Mouse (Mus musculus) embryonic stem cell, embryonic (primary cell): ENCODE results near the gene Sh2d2a.
"Not testable (repeated sequence)": the region's sequence is repeated elsewhere in the genome, so short reads cannot be mapped to it uniquely, and the experiment has no call there.

Experiments used
- CTCF ChIA-PET, 4 experiments: fragments of 300-600 bp in 2 of 4; fragments of 350-600 bp in 2 of 4; sonication (Branson Sonifier 250); formaldehyde crosslinking; loops; one replicate each; lab custom pipeline; 2022; ENCODE audit warnings: inconsistent platforms in 2 of 4; lab: Charles Lee
- POLR2A ChIA-PET, 4 experiments: fragments of 300-600 bp in 2 of 4; fragments of 350-600 bp in 2 of 4; sonication (Branson Sonifier 250); formaldehyde crosslinking; loops; one replicate each; lab custom pipeline; 2022; ENCODE audit warnings: antibody characterized with exemption in 4 of 4, inconsistent platforms in 1 of 4; lab: Charles Lee

Sh2d2a gene

DNA sequence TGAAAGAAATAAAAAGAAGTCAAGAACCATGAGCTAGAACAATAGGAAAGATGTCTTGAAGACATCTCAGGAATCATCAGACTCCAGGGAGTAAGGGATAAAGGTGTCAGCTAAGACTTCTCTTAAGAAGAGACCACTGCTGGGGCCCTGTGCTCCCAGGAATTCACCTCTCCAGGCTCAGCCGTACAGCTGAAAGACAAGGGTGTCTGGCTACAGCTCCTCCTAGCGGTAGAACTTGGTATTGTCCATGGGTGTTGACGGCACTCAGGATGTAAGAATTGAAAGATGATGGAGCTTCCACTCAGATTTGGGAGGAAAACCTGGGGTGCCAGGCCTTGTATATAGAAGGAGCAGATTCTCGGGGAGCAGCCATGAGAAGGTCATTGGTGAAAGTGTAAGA lies 7.9 kb upstream of the Sh2d2a start:
- ChIA-PET POLR2A (interaction anchor here (0.6 to 3.6 kb wide), 18 partner anchors 9 to 299 kb away, joined by 3 to 12 read pairs (median 4); partner anchors contain the start of gene Hdgf (in 1 of the 4)), CTCF (interaction anchor here (0.5 to 4.3 kb wide), 117 partner anchors 8 to 1136 kb away, joined by 3 to 38 read pairs (median 4); partner anchors contain the start of genes Insrr (in 3 of the 4), Lrrc71 (in 3 of the 4), Ntrk1 (in 3 of the 4) and Prcc (in 2 of the 4))

- CTCF ChIA-PET = interaction anchor here in 2 of 4 experiments (2.9 to 4.3 kb wide), 3 partner anchors 13 to 71 kb away, joined by 24 to 38 read pairs (median 29); partner anchors contain the start of gene Ntrk1 (in 1 of the 2)
- POLR2A ChIA-PET = interaction anchor here in 2 of 4 experiments (0.6 to 3.6 kb wide), 4 partner anchors 10 to 309 kb away, joined by 4 to 12 read pairs (median 6); no protein-coding TSS in a partner anchor
Measured at GRCm38 (mm10) chr3:87840858-87841257, 5.7 kb upstream of the Sh2d2a start.

DNA sequence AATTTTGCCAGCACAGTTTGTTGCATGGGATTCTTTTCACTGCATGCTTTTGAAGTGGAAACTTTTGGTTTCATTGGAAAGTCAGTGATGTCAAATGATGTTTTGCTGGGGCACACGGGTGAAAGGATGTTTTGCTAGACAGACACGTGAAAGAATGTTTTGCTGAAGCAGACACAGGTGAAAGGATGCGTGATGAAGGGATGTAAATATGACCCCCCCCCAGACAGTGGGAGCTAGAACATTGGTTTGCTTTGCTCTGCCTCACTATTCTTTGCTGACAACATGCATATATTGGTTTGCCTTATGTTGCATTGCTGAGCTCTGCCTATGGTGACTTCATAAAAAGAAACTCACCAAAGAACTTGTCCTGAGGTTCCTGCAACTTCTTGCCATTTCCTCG lies 1.6 kb upstream of the Sh2d2a start:
- ChIA-PET CTCF (interaction anchor here in 2 of 4 experiments (0.9 to 1.2 kb wide), 3 partner anchors 11 to 16 kb away, joined by 3 read pairs; no protein-coding TSS in a partner anchor), POLR2A (interaction anchor here in 1 of 4 experiments (0.8 kb wide), 1 partner anchor 130 kb away, joined by 3 read pairs; no protein-coding TSS in a partner anchor)

DNA sequence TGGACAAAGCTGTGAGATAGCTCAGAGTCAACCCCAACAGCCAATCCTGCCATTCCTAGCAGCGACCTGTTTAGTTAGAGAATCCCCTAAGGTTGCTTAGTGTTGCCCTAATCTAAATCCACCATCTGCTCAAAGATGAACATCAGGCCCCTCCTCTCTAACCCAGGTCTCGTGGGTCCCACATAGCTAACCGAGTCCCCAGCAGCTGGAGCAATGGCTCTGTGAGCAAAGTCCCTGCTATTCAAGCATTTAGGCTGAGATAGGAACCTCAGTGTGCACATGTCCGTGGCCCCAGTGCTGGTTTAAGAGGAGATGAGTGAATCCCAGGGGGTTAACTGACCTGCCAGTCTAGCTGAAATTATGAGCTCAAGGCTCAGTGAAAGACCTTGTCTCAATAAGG lies 369 bp upstream of the Sh2d2a start:
- ChIA-PET CTCF (interaction anchor here in 3 of 4 experiments (0.5 to 3.4 kb wide), 7 partner anchors 8 to 172 kb away, joined by 3 to 19 read pairs (median 4); no protein-coding TSS in a partner anchor), POLR2A (interaction anchor here in 3 of 4 experiments (0.5 to 1.5 kb wide), 3 partner anchors 9 to 81 kb away, joined by 3 read pairs; no protein-coding TSS in a partner anchor)

- ChIA-PET CTCF (interaction anchor here (0.9 to 3.4 kb wide), 3 partner anchors 9 kb away, joined by 3 to 19 read pairs (median 8); no protein-coding TSS in a partner anchor), POLR2A (interaction anchor here in 3 of 4 experiments (0.6 to 1.7 kb wide), 12 partner anchors 9 to 358 kb away, joined by 3 to 4 read pairs (median 3); partner anchors contain the start of gene Prcc (in 1 of the 3))
Measured at GRCm38 (mm10) chr3:87847680-87848079, 1.1 kb downstream of the Sh2d2a start.

DNA sequence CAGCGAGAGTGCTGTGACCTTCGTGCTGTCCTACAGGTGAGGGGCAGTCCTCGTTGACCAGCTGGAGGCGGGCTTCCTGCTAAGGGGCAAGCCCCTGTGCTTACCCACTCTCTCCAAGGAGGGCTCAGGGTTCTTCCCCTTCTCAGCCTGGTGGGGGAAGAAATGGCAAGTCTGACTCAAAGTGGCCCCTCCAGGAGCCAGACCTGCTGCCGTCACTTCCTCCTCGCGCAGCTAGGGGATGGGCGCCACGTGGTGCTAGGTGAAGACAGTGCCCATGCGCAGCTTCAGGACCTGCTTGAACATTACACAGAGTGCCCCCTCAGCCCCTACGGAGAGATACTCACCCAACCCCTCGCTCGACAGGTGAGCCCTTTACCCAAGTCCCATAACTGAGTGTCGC lies 2.6 kb downstream of the Sh2d2a start:
- CTCF ChIA-PET = interaction anchor here (0.6 to 3.4 kb wide), 4 partner anchors 9 to 119 kb away, joined by 3 to 19 read pairs (median 5); no protein-coding TSS in a partner anchor
- POLR2A ChIA-PET = interaction anchor here in 1 of 4 experiments (1.4 to 1.7 kb wide), 2 partner anchors 11 to 17 kb away, joined by 4 read pairs; no protein-coding TSS in a partner anchor

DNA sequence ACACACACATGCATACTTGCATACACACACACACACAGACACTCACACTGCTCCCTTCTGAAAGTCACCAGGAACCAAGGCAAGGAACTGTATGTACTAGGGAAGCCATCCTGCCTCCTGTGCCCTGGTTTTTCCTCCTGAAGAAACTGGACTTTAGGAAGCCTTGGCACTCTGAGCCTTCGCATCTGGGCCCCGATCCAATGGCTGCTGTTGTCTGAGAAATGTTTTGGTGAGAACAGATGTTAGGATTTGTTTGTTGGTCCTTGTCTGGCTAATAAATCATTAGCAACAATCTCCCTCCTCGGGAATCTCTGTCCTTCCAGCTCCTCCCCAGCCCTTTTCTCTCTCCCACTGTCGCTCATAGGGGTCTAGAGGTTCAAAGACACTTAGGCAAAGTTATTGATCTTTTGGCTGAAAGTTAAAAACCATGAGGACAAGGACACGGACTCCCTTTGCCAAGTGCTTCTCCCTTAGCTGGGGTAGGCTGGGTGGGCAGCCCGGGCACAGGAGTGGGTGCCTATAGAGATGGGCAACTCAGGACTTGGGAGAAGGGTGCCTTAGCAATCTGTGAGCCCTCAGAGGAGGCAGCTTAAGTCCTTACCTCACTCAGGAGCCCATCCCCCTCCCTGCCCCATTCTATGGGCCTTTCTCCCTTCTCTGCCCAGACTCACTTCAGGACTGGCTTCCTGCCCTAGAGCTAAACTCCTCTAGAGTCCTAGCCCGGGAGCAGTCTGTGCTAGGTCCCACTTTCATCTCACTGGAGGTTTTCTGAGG lies 8.4 kb downstream of the Sh2d2a start:
- CTCF ChIA-PET = interaction anchor here in 3 of 4 experiments (0.8 to 6.4 kb wide), 7 partner anchors 15 to 115 kb away, joined by 3 to 29 read pairs (median 4); no protein-coding TSS in a partner anchor
- POLR2A ChIA-PET = interaction anchor here in 2 of 4 experiments (0.6 to 2.7 kb wide), 12 partner anchors 8 to 166 kb away, joined by 3 to 9 read pairs (median 3); partner anchors contain the start of genes Hdgf (in 1 of the 2), Mrpl24 (in 1 of the 2), Prcc (in 1 of the 2) and Sh2d2a (in 1 of the 2)

- CTCF ChIA-PET = interaction anchor here in 3 of 4 experiments (0.8 to 6.4 kb wide), 6 partner anchors 16 to 114 kb away, joined by 3 to 29 read pairs (median 4); no protein-coding TSS in a partner anchor
Measured at GRCm38 (mm10) chr3:87855936-87856335, 9.4 kb downstream of the Sh2d2a start.

DNA sequence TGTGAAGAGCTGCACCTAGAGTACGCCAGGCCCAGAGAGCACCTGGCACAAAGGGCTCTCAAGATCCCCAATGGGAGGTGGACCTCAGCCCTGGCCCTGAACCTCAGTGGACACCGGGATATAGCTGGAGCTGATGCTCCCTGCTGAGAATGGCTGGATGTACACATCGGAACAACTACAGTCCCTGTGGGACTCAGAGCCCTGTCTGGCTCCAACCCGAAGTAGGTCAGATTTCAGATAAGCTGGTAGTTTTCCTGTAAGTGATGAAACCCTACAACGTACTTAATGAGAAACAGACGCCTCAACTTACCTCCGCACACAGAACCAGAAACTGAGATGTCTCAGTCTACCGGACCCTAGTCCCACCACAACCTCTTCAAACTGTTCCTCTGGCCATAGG lies 11.1 kb downstream of the Sh2d2a start:
- ChIA-PET POLR2A (interaction anchor here in 2 of 4 experiments (0.7 to 5.1 kb wide), 5 partner anchors 10 to 28 kb away, joined by 3 to 33 read pairs (median 5); partner anchors contain the start of gene Prcc (in 2 of the 2)), CTCF (interaction anchor here in 2 of 4 experiments (0.6 to 2.6 kb wide), 6 partner anchors 19 to 109 kb away, joined by 3 to 14 read pairs (median 4); partner anchors contain the start of gene Lrrc71 (in 1 of the 2))

More at GRCm38 (mm10) chr3:87855936-87856335, 9.4 kb downstream of the Sh2d2a start:
- POLR2A ChIA-PET = interaction anchor here in 2 of 4 experiments (0.8 to 2.7 kb wide), 9 partner anchors 9 to 96 kb away, joined by 3 to 9 read pairs (median 3); partner anchors contain the start of genes Mrpl24 (in 1 of the 2), Prcc (in 1 of the 2) and Sh2d2a (in 1 of the 2)

DNA sequence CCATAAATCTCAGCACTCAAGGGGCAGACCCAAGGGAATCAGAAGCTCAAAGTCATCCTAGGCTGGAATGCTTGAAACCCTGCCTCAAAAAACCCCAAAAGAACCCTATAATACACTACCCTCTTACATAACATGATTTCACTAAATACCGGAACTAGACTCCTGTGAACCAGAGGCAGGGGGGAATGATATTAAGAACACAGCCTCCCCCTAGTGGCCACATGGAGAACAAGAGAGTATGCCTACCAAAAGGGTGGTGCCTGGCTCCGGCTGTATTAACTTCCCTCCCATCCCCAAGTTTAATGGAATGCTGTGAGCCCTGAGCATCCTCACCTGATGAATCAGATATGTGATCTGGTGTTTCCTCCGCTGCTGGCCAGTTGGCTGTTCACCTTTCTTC lies 13.3 kb downstream of the Sh2d2a start:
- ChIA-PET CTCF (interaction anchor here in 2 of 4 experiments (1.0 to 1.7 kb wide), 6 partner anchors 21 to 127 kb away, joined by 3 to 7 read pairs (median 4); partner anchors contain the start of gene Nes (in 1 of the 2)), POLR2A (interaction anchor here in 3 of 4 experiments (0.6 to 5.1 kb wide), 4 partner anchors 21 to 111 kb away, joined by 4 to 33 read pairs (median 6); partner anchors contain the start of genes Nes (in 1 of the 3) and Prcc (in 1 of the 3))

- POLR2A ChIA-PET = interaction anchor here in 2 of 4 experiments (0.6 to 2.0 kb wide), 7 partner anchors 12 to 453 kb away, joined by 3 to 12 read pairs (median 4); partner anchors contain the start of gene Prcc (in 2 of the 2)
- CTCF ChIA-PET = not testable (repeated sequence)
Measured at GRCm38 (mm10) chr3:87864111-87864510, 17.6 kb downstream of the Sh2d2a start.

DNA sequence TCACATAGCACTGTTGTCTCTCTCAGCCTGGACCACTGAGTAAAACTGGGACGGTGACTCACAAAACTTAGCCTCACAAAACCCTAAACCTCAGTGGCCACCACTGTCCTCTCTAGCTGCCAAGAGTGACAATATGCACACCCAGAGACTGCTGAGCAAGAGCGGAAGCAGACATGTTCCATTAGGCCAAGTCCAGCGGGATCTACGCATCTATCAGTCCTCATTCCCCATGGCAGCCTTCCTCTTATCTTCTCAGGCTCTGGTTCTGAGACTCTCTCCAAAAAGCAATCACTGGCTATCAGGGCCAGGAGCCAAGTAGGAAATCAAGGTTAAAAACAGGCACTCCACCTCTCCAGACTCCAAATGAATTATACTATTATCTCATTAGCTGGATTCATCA lies 31.2 kb downstream of the Sh2d2a start:
- ChIA-PET POLR2A (interaction anchor here in 3 of 4 experiments (0.6 to 1.5 kb wide), 7 partner anchors 8 to 109 kb away, joined by 3 to 6 read pairs (median 3); partner anchors contain the start of genes Prcc (in 2 of the 3) and Hdgf (in 1 of the 3)), CTCF (interaction anchor here in 1 of 4 experiments (1.9 kb wide), 1 partner anchor 8 kb away, joined by 5 read pairs; the partner anchor contains the start of gene Prcc)

- CTCF ChIA-PET = interaction anchor here in 3 of 4 experiments (0.6 to 2.3 kb wide), 6 partner anchors 15 to 114 kb away, joined by 3 to 10 read pairs (median 4); no protein-coding TSS in a partner anchor
- POLR2A ChIA-PET = interaction anchor here (0.8 to 14.6 kb wide), 33 partner anchors 8 to 526 kb away, joined by 3 to 231 read pairs (median 10); partner anchors contain the start of genes Mrpl24 (in 3 of the 4), Crabp2 (in 2 of the 4), Hdgf (in 2 of the 4) and Cct3 (in 1 of the 4)
Measured at GRCm38 (mm10) chr3:87884291-87884690, 37.7 kb downstream of the Sh2d2a start.

DNA sequence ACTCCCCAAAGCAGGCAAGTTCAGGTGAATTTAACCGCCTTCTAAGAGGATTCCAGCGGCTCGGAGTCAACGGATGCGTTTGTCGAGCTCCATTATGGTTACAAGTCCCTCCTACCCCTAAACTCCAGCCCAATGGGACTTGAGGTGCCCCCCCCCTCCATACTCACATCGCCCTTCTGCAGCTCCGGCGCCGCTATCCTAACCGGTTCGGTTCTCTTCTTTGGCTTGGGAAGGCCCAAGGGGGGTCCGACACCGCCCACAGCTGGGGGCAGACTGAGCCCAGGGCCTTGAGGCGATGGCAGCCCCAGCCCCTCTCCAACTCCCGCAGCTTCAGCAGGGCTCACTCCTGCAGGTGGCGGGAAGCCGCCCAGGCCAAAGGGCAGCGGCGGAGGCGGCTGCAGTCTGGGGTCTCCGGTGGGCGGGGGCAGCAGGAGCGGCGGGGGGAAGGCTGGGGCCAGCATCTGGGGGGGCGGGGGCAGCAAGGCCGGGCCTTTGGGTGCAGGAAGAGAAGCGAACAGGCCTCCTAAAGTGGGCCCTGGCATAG lies 38.2 kb downstream of the Sh2d2a start:
- ChIA-PET POLR2A (interaction anchor here (0.7 to 14.6 kb wide), 81 partner anchors 8 to 965 kb away, joined by 3 to 231 read pairs (median 6); partner anchors contain the start of genes Hdgf (in 3 of the 4), Mrpl24 (in 3 of the 4), Nes (in 3 of the 4) and Crabp2 (in 2 of the 4)), CTCF (interaction anchor here (0.6 to 2.3 kb wide), 25 partner anchors 8 to 1180 kb away, joined by 3 to 25 read pairs (median 5); partner anchors contain the start of genes Hdgf (in 1 of the 4), Isg20l2 (in 1 of the 4), Lrrc71 (in 1 of the 4) and Nes (in 1 of the 4))

GRCm38 (mm10) chr3:87885281-87886003 lies 38.9 kb downstream of the Sh2d2a start, which contains the start of gene Prcc:
Gene Prcc, minus strand, starts transcription at chr3:87885608.
- POLR2A ChIA-PET = interaction anchor here (0.6 to 14.6 kb wide), 102 partner anchors 8 to 1207 kb away, joined by 3 to 231 read pairs (median 5); partner anchors contain the start of genes Hdgf (in 4 of the 4), Isg20l2 (in 3 of the 4), Mrpl24 (in 3 of the 4) and Nes (in 3 of the 4)
- CTCF ChIA-PET = interaction anchor here (0.6 to 2.3 kb wide), 28 partner anchors 9 to 1180 kb away, joined by 3 to 25 read pairs (median 4); partner anchors contain the start of genes Hdgf (in 1 of the 4), Isg20l2 (in 1 of the 4), Lrrc71 (in 1 of the 4) and Nes (in 1 of the 4)
